Mouse (Mus musculus): ENCODE data around the gene Mgat4b.

The Mgat4b gene

DNA sequence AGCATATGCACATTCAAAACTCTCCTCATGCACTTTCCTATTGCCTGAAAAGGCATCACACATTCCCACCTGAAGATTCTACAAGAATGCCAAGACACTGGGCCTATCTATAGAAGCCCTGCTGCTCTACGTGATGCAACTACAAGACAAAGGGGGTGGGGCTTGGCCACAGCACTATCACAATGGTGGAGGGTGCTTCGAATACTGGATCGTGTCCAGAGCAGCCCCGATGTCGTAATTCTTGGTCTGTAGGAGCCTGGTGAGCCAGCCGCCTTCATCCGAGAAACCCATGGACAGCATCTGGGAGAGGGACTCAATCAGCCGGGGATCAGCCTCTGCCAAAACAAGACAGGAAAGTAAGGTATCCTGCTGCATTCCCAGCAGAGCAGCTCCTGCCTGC lies 10.1 kb upstream of the Mgat4b start:
- no peak for DNase-seq (ENCODE audit: low read depth, low spot score)

DNA sequence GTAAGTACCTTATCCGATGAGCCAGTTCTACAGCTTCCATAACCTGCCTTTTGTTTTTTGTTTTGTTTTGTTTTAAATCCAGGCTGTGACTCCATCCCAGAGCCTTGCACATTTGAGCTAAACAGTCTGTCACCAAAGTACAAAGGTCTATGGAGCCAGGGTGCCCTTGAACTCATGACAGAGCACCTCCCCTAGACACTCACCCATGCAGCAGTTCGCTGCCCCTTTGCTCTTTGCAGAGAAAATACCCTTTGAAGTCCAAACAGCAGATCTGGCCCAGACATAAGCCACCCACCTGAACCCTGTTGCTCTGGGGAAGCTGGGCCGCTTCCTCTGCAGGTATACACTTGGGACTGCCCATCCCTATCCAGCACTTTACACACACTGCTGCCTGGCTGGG lies 9.1 kb upstream of the Mgat4b start:
- DNase-seq (ENCODE audit: low read depth, low spot score): no peak

DNA sequence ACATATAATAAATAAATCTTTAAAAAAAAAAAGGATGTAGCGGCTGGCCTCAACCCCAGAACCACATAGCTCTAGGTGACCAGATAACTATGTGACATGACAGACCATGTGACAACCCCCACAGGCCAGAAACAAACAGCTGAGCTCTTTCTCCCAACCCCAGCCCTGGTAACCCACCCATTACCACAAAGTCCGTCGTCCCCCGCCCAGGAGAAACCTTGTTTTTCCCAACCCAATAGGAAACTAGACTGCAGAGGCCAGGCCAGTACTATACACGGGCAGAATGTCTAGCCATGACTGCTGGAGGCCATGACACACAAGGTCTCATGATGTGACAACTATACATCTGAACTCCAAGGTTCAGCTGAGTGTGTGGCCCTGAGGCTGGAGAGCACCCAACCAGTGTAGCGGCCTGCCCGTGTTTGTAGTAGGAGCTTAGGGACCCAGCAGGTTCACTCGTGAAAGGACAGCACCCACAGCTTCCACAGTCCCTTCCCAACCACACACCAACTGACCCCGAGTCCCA lies 7.3 kb upstream of the Mgat4b start:
- no peak for DNase-seq (ENCODE audit: low read depth, low spot score)

DNA sequence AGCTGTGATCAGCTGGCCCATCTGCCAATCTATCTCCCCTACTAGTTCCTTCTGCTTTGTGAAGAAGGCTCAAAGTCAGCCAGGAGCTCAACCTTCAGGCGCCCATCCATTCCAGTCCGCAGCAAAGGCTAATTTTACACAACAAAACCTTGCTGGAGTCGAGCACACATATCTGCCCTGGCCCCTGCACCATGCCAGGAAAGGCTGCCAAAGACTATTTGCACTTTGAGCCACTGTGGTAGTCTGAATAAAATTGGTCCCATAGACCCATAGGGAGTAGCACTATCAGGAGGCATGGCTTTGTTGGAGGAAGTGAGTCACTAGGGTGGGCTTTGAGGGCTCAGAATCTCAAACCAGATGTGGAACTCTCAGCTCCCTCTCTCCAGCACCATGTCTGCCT lies 5.3 kb upstream of the Mgat4b start:
- DNase-seq (ENCODE audit: low read depth, low spot score): no peak

DNA sequence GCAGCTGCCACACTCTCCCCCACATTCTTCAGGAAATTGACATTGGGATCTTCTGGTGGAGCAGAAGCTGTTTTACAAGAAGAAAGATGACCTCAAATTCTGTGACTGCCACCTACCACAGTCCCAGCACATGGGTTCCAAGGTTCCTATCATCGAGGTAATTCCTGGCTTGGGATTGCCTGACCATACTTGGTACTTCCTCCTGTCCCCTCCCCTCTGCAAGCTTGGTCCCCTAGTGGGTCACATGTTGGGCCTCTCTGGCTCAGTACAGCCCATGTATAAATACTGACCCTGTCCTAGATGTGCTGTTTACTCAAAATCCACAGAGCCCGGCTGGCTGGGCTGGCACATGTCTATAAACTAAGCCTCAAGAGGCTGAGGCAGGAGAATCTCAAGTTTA lies 4.7 kb upstream of the Mgat4b start:
- no peak for DNase-seq (ENCODE audit: low read depth, low spot score)

DNA sequence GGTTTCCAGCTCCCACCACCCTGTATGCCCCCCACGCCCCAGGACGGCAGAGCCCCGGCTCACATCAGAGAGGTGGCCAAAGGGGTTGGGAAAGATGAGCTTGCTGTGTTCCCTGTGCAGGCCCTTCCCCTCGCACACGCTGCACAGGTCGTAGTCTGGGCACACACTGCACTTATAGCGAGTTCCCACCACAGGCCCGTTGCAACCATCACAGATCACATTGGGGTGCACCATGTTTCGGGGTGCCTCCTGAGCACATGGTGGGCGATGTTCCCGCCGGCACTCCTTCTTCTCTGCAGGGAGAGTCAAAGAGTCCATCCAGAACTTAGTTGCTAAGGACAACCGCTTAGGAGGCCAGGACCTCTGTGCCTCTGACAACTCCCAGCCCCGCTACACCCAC lies 3.3 kb upstream of the Mgat4b start:
- DNase-seq (ENCODE audit: low read depth, low spot score): no peak

DNA sequence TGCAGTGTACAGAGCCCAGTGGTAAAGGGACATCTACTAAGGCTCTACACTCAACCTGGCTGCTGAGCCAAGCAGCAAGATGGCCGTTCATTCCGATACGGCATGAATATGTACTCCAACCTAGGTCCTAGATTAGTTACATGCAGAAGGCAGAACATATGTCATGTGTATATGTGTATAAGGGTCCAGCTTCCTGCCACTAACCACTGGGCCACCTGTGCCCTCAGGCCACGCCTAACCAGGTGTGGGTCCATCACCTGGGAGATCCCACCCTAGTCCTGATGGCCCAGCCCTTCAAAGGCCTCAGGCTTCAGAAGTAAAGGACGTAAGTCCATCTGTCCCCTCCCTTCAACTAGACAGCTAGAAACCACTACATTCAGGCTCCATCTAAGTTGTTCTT lies 2.7 kb upstream of the Mgat4b start:
- DNase-seq (ENCODE audit: low read depth, low spot score): no peak

DNA sequence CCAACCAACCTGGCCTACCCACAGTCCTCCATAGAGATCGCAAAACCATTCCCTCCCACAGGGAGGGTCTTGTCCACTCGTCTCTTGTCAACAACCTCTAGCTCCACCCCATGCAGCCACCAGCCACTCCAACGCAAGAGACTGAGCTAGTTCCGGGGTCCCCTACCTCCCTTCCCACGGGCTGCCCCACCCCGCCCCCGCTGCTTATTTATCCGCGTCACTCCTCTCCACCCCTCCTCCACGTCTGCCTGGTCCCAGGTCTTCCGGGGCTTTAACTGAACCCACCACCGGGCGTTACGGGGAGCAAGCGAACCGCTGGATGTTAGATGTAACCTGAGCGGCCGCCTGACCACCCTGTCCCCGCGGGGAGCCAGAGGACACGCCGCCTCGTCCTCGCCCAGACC lies 587 bp upstream of the Mgat4b start:
- DNase-seq (ENCODE audit: low read depth, low spot score): peak; percentile 91

DNA sequence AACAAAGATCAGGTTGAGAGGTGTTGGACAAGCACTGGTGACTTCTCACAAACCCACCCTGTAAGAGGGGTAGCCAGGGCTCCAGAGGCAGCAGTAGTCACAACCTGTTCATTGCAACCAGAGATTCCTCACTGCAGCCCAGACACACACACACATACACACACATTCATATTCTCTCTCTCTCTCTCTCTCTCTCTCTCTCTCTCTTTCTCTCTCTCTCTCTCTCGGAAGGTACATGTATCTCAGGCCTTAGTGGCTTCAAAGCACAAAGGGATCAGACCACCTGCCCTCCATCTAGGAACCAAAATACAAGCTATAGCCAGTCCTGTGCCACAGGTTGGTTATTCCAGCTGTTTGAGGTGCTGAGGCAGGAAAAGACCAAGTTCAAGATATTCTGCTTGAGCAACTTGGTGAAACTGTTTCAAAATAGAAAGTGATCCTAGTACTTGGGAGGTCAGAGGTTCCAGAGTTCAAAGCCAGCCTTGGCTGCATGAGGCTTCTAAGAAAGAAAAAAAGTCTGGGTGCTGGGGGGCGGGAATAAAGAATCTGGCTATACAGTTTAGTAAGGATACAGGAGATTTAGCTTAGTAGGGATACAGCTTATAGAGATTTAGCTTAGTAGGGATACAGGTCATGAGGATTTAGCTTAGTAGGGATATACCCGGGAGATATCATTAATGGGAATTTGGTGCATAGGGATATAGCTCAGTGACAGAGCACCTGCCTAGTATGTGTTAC lies 801 bp downstream of the Mgat4b start:
- DNase-seq (ENCODE audit: low read depth, low spot score): no peak

DNA sequence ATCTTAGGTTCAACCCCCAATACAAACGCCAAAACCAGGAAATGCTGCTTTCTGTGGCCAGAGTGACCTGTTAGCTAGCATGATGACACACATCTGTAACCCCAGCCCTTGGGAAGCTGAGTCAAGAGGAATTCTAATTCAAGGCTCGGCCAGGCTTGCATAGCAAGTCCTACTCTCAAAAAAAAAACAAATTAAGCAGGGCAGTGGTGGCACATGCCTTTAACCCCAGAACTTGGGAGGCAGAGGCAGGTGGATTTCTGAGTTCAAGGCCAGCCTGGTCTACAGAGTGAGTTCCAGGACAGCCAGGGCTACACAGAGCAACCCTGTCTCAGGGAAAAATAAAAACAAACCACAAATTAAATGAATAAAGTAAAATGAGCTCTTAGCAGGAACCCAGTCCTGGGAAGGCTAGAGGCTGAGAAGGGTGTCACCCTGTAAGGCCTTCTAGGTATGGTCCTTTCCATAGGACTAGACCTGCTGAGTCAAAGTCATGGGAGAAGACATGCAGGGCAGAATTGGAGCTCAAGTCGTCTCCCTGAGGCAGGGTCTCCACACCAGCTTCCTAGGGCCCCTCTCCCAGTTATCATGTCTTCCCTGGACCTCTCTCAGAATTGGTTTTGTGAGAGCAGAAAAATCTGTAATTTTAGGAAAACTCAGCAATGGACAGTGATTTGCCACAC lies 1.5 kb downstream of the Mgat4b start:
- no peak for DNase-seq (ENCODE audit: low read depth, low spot score)

DNA sequence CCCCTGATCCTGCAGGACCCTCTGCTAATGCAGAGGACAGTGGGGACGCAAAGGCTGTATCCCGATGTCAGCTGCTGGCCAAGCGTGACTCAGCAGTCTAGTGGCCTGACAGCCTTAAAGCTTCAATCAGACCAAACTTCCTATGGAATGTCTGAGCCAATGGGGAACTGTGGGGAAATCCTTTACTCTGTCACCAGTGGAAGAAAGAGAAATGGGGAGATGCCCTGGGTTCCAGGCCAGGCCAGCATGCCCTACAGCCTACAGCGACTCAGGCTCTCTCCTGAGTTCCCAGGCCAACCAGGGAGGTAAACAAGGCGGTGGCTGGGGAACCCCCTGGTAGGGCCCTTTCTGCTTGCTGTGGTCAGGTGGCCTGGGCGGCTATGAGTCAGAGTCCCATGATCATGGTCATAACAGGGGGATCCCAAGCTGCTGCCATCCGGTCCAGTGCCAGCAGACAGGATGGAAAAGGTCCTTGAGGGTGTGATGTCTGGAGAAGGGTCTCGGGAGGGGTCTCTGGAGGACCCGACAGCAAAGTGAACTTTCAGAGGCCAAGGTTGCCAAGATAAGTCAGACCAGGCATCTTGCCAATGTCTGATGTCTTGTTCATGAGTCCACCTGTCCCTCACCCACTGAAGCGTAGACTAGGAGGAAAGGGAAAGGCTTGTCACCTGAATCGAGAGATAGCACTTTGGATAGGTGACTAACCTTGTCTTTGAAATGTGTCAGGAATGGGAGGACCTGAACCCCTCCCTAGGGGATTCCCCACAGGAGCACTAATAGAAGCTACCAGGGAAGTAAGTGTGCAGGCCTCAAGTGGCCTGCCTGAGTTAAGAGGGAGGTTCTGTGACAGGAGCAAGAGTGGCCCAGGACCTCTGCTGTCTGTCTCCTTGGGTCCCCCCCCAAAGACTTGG lies 2.4 kb downstream of the Mgat4b start:
- DNase-seq (ENCODE audit: low read depth, low spot score): no peak

DNA sequence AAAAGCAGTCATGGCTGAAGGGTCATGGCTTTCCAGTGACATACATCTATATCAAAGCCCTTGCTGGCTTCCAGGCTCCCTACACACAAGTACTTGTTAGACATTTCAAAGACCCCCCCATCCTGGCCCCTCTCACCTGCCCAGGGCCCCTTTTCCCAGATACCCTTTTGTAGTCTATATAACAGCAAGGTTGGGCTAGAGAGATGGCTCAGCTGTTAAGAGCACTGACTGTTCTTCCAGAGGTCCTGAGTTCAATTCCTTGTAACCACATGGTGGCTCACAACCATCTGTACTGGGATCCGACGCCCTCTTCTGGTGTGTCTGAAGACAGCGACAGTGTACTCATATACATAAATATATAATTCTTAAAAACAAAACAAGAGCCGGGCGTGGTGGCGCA lies 3.9 kb downstream of the Mgat4b start:
- no peak for DNase-seq (ENCODE audit: low read depth, low spot score)

DNA sequence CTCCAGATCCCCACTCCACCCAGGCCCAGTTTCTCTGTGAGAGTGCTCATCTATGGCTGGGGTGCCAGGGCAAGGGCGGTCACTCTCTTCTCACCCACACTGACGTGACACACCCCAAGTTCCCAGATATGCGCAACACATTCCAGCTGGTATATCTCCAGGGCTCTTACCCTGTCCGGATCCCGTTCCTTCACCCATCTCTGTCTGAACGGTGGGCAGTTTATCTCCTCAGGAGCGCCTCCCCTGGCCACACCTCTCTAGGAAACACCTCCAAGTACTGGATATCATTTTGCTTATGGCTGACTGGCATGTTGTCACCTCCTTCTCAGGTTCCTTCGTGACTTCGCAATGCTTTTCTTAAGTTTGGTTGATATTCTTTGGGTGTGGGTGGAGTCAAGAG lies 4.9 kb downstream of the Mgat4b start:
- DNase-seq (ENCODE audit: low read depth, low spot score): no peak

DNA sequence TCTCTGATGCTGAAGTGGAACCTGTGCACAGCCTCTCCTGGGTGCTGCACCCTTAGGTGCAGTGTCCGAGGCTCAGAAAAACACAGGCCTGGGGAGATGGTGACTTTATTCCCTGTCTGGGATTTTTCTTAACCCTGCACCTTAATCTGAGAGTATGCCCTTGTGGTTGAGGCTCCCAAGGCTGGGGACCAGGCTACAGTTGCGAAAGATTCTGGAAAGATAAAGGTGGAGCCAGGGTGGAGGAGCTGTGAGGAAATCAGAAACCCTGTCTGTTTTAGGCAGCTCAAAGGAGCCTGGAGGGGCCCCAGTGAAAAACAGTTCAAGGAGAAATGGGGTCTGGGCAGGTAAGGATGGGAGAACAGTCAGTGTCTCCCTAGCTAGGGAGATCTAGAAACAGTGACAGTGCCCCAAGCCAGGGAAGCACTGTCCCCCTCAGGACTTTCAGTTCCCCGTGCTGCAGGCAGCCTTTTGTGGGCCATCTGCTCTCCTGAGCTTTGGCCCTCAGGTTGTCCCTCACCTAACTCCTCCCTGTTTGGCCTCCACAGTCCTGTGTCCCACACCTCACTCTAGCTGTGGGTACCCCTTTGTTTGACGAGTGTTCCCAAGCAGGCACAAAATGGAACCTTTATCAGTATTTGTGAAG lies 6.2 kb downstream of the Mgat4b start:
- DNase-seq (ENCODE audit: low read depth, low spot score): no peak

DNA sequence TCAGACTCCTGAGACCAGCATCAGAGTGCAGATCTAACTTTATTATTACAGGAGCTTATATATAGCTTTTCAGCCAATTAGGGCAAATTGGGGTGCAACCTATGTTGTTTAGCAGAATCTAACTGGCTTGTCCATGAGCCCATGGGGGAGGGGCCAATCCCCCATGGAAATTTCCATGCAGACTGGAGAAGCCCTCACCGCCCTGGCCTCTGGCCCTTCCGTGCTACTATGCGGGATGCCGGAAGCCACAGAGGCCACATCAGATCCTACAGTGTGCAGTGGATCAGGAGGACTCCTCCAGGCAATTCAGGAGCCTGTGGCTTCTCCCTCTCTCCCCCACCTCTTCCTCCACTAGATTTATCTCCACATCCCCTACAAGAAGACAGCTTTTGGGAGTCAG lies 7.1 kb downstream of the Mgat4b start:
- no peak for DNase-seq (ENCODE audit: low read depth, low spot score)

DNA sequence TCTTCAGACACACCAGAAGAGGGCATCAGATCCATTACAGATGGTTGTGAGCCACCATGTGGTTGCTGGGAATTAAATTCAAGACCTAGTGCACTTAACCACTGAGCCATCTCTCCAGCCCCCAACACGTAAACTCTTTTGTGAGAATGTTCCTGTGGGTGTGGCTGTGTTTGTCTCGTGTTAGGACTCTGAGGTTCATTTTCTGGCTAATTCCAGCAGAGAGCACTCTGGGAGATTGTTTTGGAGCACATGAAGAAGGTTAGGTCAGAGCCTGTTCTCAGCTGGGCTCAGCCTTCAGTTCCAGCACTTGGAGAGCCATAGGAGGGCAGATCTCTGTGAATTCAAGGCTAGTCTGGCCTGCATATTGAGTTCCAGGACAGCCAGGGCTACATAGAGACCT lies 9.1 kb downstream of the Mgat4b start:
- no peak for DNase-seq (ENCODE audit: low read depth, low spot score)

DNA sequence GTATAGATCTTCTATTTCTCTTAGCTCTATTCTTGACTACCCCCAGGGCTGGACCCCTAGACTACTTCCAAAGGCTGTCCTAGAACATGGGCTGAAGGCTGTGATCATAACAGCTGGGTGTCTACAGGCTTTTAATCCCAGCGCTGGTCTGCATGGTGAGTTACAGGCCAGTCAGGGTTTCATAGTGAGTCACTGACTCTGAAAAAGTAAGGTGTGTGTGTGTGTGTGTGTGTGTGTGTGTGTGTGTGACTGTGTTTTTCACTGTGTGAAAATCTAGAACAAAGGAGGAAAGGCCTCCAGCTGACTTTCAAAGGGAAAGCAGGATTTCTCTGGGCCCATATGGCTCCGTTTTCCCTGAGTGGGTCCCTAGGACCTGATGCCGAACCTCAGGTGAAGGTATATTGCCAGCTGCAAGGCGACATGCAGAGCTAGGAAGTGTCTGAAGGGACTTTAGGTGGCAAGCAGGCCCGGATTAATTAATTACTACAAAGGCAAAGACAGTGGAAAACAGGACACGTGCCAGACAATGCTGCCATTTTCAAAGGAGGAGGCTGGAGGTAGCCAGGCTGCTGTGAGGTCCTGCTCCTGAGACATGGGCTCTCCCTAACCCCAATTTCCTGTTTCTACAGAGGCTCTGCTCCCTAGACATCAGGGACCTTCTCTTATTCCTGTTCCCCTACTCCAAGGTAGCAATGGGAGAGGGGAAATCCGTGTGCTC lies 12.0 kb downstream of the Mgat4b start:
- DNase-seq (ENCODE audit: low read depth, low spot score): no peak

DNA sequence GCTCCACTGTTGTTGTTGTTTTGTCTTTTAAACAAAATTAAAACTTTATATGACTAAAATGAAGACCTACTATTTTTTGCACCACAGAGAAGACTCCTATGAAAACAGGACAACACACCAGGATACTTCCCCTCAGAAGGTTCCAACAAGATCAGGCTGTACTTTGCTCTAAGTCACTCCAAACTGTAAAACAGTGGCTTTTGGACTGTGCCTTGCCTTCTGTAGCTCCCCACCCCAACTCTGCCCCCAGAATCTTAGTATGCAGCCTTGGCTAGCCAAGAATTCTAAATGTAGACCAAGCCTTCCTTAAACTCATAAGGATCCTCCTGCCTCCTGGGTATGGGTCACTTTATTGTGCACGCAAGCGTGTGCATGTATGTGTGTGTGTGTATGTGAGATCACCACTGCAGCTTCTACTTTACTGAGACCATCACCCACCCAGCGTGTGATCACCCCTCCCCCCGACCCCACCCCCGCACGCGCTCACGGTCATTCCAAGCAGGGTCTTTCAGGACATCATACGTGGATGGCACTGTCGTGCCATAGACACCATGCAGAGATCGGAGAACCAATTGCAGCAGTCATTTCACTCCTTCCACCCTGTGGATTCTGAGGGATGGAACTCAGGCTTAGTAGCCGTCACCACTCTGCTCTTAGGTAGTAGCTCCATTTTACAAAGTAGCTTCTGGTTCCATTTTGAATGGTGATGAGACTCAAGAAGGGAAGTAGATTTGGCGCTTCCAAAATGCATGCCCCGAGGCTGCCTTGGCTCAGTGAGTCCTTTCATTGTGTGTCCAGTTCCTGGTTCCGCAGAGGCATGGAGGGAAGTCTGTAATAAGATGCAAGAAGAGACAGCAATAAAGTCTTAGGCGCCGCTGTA lies 13.3 kb downstream of the Mgat4b start:
- no peak for DNase-seq (ENCODE audit: low read depth, low spot score)

DNA sequence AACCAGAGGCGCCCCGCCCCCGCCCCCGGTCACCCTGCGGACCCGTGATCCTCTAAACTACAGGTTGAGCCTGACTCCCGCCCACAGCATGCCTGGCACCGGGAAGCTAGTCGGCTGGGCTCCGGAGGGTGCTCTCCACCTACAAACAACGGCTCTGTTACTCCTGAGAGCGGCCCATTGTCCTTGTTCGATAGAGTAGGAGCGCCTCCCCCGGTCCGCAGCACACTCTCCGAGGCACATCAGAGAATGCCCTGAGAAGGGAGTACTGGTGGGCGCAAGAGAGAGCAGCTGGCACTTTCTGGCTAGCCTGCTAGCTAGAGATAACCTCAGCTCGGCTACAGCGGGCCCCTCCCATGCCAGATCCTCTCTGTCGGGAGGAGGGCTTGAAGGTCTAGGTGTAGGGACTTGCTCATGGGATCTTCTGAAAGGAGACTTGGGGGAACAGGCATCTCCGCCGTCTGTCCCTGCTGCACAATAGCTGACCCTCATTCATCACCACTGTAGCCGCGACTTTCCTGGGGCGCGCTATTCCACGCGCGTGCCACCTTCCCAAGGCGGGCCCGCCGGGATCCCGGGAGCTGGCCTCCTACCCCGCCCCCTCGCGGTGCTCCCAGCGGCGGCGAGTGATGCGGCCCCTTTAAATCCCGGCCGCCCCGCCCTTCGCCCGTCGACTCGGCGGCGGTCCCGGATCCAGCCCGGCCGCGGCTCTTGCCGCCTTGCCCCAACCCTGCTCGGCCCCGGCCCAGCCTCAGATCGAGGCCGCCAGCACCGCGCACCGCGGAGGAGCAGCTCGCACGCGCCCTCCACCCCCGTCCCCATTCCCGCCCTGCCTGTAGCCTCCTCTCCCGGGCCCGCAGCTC lies 14.2 kb downstream of the Mgat4b start:
- peak; percentile 56 for DNase-seq (ENCODE audit: low read depth, low spot score)
